Mouse (Mus musculus): Measurements from ENCODE around the gene Odf2.
A peak's percentile ranks its signal among the peaks of the same experiment; 100 is the strongest.

The Odf2 gene

DNA sequence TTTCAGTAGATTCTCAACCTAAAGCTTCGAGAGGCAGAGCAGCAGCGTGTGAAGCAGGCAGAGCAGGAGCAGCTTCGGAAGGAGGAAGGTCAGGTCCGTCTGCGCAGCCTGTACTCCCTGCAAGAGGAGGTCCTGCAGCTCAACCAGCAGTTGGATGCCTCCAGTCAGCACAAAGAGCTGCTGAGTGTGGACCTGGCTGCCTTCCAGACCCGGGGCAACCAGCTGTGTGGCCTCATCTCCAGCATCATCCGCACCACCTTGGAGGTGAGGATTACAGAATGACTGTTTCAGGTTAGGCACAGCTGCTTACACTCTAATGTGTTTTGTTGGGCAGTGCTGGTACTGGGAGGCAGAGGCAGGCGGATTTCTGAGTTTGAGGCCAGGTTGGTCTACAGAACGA lies 51.1 kb downstream of the Odf2 start:
- DNase-seq = peak in 1 of 2 experiments; percentile 21

DNA sequence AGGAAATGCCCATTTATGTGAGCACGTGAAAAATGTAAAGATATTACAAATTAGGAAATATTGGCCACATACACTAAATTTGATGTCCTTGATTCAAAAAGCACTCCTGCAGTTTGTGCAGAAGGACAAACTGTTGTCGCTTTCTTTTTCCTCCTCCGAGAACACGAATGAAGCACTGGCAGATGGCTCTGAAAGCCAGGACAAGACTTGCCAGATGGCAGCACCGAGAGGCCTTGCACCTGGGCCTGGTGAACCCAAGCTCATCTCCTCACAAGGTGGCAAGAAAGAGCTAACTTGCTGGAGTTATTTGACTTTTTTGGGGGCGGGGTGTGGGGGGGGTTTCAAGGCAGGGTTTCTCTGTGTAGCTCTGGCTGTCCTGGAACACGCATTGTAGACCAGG lies 51.8 kb downstream of the Odf2 start:
- peak in 1 of 2 experiments; percentile 47 for DNase-seq

DNA sequence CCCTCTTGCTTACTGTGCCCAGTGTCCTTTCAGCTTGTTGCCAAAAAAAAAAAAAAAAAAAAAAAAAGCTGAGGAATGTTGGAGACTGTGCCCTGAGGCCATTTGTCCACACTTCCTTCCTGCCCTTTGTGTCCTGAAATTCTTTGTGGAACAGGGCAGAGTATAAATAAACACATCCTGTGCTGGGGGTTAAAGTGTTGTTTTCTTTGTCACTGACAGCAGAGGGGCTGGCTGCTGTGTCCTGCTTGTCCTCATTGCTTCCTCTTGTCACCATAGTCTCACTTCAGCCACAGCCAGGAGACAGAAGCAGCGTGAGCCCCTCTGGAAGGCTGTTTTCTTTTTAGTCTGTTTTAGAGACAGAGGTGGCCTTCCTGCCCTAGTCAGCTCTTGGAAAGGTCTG lies 55.7 kb downstream of the Odf2 start:
- no peak for DNase-seq

DNA sequence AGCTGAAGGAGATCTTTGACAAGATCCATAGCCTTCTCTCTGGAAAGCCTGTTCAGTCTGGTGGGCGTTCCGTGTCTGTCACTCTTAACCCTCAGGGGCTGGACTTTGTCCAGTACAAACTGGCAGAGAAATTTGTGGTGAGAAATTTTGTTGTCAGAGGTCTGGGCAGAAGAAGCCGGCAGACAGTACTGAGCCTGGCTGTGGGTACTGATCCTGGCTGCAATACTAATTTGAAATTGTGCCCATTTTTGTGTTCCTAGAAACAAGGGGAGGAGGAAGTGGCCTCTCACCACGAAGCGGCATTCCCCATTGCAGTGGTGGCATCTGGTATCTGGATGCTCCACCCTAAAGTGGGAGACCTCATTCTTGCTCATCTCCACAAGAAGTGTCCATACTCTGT lies 59.9 kb downstream of the Odf2 start:
- DNase-seq = no peak

DNA sequence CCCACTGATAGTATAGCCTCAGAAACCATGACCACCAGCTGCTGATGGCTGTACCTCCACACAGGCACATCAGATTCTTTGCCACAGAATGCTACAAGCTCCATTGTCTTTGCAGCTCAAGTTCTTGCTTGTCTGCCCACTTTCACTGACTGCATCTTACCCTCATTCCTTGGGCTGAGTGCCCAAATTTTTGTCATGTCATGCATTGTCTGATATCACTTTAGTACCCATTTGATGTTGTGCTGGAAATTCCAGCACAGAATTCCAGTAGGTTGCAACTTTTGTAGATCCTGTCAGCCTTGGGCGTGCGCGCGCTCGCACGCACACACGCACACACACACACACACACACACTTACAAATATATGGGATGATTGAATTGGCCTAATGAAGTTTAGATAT lies 72.2 kb downstream of the Odf2 start:
- DNase-seq = no peak

DNA sequence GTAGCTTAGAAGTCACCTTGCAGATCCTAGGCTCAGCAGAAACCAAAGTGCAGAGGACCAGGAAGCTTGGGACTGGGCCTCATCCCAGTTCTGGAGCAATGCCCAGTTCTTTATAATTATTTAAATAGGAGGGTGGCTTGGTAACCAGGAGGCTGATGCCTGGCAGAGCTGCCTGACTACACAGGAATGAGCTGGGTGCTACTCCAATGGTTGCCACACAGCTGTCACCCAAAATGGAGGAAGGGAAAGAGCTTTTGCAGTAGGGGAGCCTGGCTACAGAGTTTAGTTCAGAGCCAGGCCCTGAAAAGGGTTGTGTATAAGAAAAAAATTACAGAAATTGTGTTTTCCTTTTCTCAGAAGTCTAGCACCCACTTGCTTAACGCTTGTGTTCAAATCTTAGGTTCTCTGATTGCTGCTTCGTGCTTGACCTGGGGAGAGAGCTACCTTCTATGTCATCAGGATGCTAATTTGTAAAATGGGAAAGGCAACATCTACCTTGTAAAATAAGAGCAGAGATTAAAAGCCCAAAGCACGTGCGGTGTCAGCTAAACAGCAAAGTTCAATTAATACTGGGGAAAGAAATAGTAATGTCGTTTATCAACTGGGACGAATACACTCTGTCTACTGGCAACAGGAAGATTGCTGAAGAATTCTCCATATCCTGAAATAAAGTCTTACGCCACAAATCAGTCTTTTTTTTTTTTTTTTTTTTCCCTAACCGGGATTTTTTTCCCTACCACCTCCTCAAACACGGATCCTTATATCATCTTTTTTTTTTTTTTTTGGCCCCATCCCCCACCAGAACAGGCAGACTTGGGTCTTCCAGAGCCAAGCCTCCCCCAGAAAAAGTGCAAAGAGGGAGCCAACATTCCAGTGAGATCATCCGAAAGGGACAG lies 75.6 kb downstream of the Odf2 start:
- DNase-seq = peak; percentile 34 to 42

DNA sequence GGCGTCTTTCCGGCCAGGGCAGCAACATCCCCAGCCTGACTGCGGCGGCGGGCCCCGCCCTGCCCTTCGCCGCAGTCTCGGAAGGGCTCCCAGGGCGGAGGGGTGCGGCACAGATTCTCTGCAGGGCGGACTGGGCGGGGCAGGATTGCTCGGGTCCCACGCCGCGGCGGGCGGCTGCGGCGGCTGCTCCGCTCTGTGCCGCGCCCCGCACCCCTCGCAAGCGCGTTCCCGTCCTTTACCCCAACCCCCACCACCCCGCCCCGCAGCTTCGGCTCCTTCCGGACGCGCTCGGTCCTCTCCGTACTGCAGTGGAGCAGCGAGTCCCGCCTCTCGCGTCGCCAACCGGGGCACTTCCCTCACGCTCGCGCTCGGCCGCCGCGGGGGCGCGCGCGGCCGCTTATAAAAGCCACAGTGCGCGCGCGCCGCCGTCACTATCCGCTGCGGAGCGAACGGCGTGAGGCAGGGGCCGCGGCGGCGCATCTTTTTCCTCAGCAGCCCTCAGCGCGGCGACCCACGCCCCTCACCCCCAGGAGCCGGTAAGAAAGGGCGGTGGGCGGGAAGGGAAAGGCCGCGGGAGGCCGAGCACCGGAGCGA lies 76.3 kb downstream of the Odf2 start, which contains the start of gene Sptan1:
Gene Sptan1, plus strand, starts transcription at position 311 of the 594 bp plus-strand sequence.
- peak; percentile 99 for DNase-seq

DNA sequence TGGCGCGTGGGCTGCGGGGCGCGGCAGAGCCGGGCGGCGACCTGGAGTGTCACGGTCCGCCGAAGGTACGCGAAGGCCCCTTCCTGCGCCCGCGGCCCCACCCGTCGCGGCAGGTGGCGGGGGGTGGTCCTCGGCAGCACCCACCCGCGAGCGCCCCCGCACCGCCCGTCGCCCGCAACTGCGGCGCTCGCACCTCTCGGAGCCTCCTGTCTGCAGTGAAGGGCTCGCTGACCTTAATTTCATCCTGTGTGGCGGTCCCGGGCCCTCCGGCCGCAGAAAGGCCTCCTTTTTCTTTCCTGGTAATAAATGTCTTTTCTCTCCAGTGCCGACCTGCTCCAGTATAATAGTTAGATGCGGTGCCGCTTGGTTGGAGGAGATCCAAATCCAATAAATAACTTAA lies 76.9 kb downstream of the Odf2 start:
- peak; percentile 51 to 56 for DNase-seq

DNA sequence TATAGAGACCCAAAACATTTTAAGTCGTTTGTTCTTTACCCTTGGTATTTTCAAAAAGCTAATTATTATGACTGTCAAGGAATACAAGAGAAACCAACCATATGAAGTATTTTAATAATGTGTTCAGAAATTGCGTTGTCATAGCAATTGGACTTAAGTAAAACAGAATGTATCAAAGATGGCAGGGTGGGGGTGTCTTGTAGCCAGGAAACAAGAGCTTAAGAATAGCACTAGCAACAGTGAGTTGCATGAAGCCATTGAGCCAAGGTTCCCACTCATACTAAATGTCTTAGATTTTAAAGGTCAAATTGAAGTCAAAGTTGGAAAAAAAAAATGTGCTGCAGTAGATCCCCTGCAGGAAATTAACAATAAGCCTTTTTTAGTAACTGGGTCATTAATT lies 77.8 kb downstream of the Odf2 start:
- no peak for DNase-seq

DNA sequence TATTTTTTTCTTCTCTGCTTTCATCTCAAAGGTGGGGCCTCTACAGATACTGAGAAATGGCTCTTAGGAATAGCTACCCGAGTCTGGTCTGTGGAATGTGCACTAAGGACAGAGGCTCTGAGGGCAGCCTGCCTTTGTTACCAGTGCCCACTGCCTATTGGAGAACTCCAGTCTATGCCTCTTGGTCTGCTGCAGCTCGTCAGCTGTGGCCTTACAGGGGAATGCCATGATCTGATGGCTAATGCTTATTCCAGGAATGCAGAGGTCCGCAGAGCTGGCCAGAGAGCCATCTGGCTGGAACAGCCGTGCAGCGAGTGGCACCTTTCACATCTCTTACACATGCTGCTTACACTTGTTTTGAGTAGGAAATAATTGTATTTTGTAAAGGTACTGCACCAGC lies 78.7 kb downstream of the Odf2 start:
- peak in 1 of 2 experiments; percentile 15 for DNase-seq

DNA sequence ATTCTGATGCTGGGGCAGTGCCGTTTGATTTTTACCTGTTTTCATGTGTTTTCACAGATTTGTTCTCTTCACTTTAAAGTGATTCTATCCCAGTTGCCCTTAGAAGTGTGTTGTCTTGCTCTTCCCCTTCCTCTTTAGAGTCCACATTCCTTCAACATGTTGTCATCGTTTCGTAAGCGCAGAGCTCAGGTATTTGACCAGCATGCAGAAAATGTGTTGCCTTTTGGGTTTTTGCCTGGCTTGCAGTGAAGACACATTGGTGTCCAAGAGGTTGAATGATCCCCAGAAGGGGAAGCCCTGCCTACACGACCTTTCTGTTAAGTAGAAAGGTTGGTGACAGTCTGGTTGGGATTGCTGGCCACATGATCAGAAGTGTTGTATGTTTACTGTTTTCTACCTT lies 79.6 kb downstream of the Odf2 start:
- DNase-seq = no peak

DNA sequence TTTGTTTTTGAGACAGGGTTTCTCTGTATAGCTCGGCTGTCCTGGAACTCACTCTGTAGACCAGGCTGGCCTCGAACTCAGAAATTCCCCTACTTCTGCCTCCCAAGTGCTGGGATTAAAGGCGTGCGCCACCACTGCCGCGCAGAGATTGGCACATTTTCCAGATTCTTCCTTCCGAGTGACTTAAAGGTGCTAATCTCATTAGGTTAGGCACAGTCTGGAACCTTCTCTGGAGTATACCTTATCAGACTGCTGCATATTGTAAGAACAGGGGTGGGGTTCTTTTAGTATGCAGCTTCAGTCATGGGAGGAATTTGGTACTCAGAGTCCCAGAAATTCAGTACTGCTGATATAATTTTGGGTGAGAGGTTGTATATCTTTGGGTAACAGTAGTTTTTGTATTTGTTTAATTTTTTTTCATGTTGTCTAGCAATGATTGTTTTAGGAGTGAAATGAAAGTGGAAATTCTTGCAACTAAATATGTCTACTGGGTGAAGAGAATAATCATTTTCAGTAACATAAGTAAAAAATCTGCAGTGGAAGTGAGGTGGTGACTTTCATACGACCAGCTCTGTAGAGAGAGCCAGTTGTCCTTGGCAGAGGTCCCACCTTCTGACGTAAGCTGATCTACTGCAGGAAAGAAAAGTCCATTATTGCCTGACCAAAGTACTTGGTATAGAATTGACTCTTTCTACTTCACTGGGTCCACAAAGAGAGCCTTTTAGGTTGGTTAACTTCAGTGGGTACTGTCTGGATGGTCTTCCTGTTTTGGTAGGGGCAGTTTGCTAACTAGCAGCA lies 83.0 kb downstream of the Odf2 start:
- DNase-seq = peak; percentile 69 to 73

DNA sequence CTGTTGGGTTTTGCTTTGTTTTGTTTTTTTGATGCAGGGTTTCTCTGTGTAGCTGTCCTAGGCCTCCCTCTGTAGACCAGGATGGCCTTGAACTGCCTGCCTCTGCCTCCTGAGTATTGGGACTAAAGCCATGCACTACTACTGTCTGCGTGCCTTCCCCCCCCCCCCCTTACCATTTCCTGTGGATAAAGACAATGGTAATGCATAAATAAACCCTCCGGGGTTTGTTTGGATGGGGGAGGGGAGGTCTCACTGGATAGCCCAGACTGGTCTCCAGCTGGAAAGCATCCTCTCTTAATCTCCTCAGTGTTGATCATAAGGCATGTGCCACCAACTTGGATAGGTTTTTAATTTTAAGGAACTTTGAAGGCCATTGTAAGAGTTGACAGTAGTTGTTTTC lies 84.5 kb downstream of the Odf2 start:
- no peak for DNase-seq

DNA sequence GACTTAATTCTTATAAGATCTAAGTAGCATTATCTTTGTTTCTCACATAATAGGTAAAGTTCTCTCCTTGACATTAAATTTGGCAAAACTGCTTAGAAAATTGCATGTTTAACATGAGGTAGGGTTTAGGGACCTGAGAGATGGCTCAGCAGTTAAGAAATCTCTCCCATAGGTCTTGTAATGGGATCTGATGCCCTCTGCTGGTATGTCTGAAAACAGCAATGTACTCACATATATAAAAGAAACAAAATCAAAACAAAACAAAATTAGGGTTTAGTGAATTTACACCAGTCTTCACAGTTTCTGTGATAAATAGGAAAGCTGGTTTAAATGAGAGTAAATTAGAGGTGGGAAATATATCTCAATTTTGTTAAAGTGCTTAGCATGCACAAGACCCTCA lies 88.3 kb downstream of the Odf2 start:
- peak; percentile 13 to 55 for DNase-seq

DNA sequence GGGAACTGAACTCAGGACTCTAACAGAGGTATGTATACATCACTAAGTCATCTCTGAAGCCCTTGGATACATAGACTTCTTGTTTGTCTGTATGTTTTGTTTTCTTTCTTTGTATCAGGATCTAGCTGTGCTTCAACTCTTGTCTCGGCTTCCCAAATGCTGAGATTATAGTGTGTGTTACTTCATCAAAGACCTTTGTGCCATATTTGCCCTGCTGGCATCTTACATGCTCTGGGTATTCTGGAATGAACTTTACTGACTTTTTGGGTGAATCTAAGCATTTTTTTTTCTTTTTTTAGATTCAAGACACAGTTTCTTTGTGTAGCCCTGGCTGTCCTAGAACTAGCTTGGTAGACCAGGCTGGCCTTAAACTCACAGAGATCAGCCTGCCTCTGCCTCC lies 91.6 kb downstream of the Odf2 start:
- no peak for DNase-seq
